Mouse (Mus musculus): ENCODE data around the gene Tmem221.
A peak's percentile ranks its signal among the peaks of the same experiment; 100 is the strongest.

Tmem221 gene

GRCm38 (mm10) chr8:71511644-71512043, 47.0 kb downstream of the Tmem221 start, which contains the start of gene Plvap:
Gene Plvap, minus strand, starts transcription at chr8:71511752.
- no peak for DNase-seq (ENCODE audit: low read depth, low spot score)

- no peak for DNase-seq (ENCODE audit: low read depth, low spot score)
Measured at GRCm38 (mm10) chr8:71509316-71509715, 49.4 kb downstream of the Tmem221 start.

GRCm38 (mm10) chr8:71507589-71508104, 51.0 kb downstream of the Tmem221 start:
- DNase-seq (ENCODE audit: low read depth, low spot score) = peak; percentile 93

GRCm38 (mm10) chr8:71505979-71506378, 52.7 kb downstream of the Tmem221 start:
- no peak for DNase-seq (ENCODE audit: low read depth, low spot score)

GRCm38 (mm10) chr8:71505326-71505725, 53.3 kb downstream of the Tmem221 start:
- no peak for DNase-seq (ENCODE audit: low read depth, low spot score)

- no peak for DNase-seq (ENCODE audit: low read depth, low spot score)
Measured at GRCm38 (mm10) chr8:71504349-71504748, 54.3 kb downstream of the Tmem221 start.
